Mouse (Mus musculus): ENCODE data around the gene Rnf220.

GRCm38 (mm10) chr4:117304239-117305025 lies 192.4 kb downstream of the Rnf220 start:
- no peak for TF ChIP-seq POLR2A (IDR thresholded peaks at IDR 0.05; ENCODE audit: low read depth, low read length)
- no peak for TF ChIP-seq CTCF (IDR thresholded peaks at IDR 0.05; ENCODE audit: extremely low read depth, insufficient read depth, insufficient read length, insufficient replicate concordance)
